Mouse (Mus musculus) cerebral cortex, adult 2 months (tissue): ENCODE measurements around the gene Lpar3.

Source experiments
- WGBS: fragments of 180-500 bp; shearing (Covaris S2); methylation state at CpG from one replicate; pipeline ENCODE4 v1.1.7; 2018; 5-methylcytosine and 5-hydroxymethylcytosine counted together

The Lpar3 gene

DNA sequence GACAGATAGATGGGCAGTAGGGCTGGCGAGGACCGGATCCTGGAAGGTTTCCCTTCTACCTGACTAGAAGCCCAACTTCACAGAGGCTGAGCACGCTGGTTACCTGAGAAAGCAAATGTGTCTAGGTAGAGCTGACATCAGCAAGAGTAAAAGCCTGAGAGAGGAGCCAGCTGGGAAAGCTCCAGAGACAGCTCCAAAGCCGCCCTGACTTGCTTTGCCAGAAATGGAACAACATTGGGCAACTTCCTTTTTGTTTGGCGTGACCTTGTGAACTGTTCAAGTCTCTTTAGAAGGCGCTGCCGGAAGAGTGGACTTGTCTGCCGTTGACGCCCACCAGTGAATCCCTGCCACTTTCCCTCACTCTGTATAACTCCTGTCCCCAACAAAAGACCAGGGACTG, 39.4 kb downstream of the Lpar3 start:
- WGBS, result 87% methylated on average over 9 of the region's 9 CpGs

DNA sequence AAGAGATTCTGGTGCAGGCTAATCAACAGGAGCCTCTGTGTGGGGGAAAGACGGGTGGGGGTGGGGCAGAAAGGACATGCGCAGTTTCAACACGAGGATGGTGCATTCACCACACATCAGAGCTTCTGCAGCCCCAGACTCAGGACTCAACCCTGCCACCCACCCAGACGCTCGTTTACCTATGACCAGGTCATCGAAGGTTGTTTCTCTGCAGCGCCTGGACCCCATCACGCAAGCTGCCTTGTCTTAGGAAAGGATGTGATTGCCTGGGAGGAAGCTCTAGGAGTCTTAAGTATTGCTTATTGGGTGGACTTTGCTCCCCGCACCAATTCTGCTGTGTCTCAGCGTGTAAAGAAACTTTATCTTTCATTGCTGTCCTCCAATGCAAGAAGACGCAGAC, 40.1 kb downstream of the Lpar3 start:
- WGBS, result 93% methylated on average over 11 of the region's 11 CpGs

GRCm38 (mm10) chr3:146262536-146262935, 41.8 kb downstream of the Lpar3 start:
- 28% methylated on average over 1 of the region's 1 CpGs for WGBS

GRCm38 (mm10) chr3:146264146-146264545, 43.4 kb downstream of the Lpar3 start:
- WGBS, result 96% methylated on average over 10 of the region's 10 CpGs

DNA sequence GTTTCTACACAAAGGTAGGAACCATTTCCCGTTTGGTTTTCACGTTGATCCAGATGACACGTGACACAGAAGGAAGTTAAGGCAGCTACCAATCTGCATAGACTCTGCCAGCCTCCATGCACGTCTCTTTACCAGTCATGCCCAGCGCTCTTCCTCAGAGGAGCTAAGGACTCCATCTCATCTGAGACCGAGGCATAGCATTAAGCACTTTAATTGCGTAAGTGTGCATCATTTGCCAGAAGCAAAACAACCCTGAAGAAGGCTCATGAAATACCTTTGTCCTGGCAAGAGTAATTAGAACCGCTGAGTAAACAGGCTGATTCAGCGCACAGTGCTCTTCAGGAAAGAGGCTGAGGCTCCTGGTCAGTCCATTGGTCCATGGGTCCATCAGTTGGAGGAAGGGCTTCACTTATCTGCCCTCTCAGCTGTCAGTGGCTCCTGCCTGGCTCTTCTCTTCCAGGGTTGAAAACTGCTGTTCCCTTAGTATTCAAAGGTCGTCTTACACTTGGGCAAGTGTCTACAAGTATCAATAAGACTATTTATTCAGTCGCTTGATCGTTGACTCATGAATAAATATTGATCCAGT, 44.9 kb downstream of the Lpar3 start:
- 75% methylated on average over 12 of the region's 12 CpGs for WGBS

GRCm38 (mm10) chr3:146268024-146268801, 47.5 kb downstream of the Lpar3 start:
- WGBS, result 58% methylated on average over 14 of the region's 14 CpGs

DNA sequence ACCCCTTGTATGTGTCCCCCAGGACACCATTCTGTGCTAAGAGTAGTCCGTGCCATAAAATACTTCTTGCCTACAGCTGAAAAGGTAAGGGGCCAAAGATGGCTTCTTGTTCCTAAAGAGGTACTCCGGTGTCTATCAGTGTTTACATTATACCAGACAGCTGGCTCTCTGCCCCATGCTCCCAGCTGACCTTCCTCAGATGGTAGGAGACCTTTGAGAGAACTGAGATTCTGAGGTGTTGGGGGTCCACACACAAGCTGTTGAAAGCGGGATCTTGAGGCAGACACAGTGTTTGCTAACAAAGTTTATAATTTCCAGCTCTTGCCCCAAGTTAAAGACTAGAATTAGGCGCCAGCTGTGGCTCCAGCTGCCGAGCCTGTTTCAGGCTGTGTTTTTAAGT, 53.7 kb downstream of the Lpar3 start:
- 71% methylated on average over 5 of the region's 5 CpGs for WGBS

DNA sequence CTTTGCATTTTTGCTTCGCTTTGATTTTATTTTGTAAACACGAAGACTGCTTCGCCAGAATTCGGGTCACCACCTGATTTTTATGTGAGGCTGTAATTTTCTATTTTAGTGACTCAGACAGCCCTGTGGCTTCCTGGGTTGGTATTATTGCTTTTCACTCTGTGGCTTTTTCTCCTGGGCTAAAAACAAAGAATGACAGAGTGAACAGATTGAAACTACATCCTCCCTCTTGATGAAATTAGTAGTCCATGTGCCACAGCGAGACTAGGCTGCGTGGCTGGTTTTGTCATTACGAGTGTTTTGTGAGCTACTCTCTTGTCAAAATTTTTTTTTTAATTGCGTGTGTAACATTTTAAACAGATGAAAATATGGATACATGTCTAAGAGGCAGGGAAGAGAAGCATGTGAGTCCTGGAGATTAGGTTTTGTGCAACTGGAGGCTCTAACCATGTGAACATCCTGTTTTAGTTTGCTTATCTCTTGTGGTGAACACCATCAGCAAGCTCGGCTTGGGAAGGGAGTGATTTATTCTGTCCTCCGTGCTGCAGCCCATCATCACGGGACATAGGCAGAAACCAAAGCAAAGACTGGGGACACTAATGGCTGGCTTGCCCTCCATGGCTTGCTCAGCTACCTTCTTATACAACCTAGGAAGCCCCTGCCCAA, 54.7 kb downstream of the Lpar3 start:
- WGBS, result 59% methylated on average over 11 of the region's 11 CpGs

- WGBS, result 54% methylated on average over 4 of the region's 4 CpGs
Measured at GRCm38 (mm10) chr3:146276026-146276409, 55.3 kb downstream of the Lpar3 start.

DNA sequence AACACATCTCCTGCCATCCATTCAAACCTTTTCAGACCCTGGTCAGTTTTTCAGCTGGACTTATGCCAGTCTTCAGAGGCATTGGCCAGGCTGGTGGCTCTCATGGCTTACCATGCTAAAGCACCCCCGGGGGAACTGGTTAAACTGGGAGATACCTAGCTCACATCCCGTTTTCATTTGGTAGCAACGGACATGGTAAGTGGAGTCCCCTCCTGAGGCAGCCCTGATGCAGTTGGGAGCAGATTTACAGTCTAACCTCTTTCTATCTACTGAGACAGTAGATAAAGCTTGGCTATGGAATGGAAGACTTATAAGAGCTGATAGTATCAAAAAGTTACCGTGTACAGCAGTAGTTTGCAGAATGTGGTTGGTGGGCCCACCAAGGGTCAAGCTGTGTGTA, 56.2 kb downstream of the Lpar3 start:
- 94% methylated on average over 4 of the region's 4 CpGs for WGBS

GRCm38 (mm10) chr3:146277456-146277855, 56.7 kb downstream of the Lpar3 start:
- WGBS, result 58% methylated on average over 11 of the region's 11 CpGs

DNA sequence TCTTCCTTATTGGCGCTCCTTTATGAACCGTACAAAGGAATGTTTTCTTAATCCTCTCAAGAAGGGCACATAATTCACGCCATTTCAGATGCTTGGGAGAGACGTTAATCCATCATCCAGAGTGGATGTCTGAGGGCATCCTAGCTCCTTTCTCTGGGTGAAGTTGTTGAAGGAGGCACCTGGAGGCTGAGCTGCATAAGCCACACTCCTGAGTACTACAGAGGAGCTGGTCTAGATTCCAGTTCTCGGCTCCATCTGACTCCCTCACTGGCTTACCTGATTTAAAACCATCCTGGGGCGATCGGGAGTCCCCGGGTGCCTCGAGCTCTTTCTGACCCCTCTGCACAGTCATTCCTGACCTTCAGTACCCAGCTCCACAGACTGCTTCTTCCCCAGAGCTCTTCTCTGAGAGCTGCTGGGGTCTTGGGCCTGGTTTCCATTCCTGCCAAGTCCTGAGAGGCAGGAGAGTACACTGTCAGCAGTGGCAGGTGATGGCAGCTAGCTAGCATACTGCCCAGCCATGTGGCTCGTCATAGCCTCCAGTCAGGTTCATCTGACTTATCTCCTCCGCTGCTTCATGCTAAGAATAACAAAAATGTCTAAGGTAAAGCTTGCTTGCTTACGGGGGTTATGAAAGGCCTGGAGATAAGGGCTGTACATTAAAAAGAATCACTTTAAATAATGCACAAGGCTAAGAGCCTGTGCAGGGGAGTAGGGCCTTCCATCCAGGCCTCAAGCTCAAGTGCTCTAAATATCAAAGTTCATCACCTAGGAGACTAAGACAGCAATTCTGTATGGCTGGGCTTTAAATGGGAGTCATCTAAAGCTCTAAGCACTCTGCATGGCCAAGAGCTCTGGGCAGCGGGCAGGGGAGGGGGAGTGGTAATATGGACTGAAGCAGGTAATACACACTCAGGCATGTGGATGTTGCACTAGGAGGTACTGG, 57.7 kb downstream of the Lpar3 start:
- WGBS, result 86% methylated on average over 13 of the region's 13 CpGs

GRCm38 (mm10) chr3:146283732-146284361, 63.1 kb downstream of the Lpar3 start:
- 57% methylated on average over 3 of the region's 3 CpGs for WGBS

GRCm38 (mm10) chr3:146286118-146286517, 65.4 kb downstream of the Lpar3 start:
- 33% methylated on average over 4 of the region's 4 CpGs for WGBS

DNA sequence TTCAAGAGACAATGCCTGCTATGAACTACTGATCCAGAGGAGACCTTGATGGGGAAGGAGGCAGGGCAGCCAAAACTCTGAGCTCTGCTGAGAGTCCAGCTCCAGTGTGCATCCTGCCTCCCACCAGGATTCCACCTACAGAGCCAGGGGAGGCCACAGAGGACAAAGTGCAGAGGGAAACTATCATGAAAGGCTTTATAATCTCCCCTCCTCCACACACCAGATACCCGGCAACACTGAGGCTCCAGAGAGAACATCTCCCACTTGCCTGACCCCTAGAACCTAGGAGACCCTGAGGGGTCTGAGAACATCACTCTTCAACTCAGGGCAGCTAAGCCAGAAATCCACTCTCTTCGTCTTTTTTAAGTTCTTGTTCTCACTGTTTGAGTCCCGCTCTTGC, 71.2 kb downstream of the Lpar3 start:
- WGBS, result 86% methylated on average over 3 of the region's 3 CpGs

- 87% methylated on average over 5 of the region's 5 CpGs for WGBS
Measured at GRCm38 (mm10) chr3:146292515-146292914, 71.8 kb downstream of the Lpar3 start.

DNA sequence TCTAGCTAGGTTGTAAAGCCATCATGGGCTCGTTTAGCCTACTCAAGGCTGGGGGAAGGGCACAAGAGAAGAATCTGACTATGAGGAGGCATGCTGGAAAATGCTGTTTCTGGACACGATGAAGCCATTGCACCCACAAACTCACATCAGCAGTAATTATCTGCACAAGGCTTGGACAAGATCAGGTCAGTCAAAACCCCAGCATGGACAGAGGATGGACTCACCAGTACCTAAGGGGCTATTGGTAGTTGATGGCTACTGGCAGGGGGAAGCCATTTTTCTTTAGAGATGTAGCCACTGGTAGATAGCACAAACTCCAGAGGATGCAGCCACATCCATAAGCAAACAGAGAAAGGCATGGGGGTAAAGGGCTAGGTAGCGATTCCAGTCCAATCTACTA, 81.7 kb downstream of the Lpar3 start:
- 88% methylated on average over 3 of the region's 3 CpGs for WGBS

DNA sequence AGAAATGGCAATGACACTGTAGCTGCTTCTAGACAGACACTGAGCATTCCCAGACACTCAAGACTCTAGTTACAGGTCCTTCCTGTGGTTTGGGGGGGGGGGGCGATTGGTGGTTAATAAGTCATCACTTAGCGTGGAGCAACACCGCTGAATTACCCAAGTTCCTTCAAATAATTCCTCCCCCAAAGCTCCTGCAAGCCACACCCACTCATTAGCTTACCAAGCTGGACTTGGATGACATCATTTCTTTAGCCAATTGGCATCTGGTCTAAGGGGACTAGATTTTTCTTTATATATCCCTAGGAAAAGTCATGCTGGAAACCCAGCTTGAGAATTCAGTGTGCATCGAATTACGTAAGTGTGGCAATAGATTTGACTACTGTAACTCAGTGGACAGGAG, 82.4 kb downstream of the Lpar3 start:
- 68% methylated on average over 5 of the region's 5 CpGs for WGBS

- 89% methylated on average over 21 of the region's 21 CpGs for WGBS
Measured at GRCm38 (mm10) chr3:146304556-146305405, 84.0 kb downstream of the Lpar3 start.

DNA sequence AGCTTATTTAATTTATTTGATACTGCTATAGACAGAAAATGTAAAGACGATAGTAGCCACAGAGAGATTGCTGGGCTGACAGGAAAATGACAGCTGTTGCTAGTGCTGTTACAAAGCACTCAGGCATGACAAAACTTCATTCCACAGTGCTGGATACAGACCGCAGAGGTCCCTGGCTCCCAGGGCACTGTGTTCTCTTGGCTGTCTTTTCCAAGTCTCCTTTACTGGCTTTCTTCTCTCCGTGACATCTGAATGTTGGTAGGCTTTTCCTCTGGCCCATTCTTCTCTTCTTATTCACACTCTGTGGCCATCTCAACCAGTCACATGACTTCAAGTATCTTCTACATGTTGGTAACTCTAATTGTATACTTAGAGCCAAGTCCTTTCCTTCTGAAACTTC, 86.6 kb downstream of the Lpar3 start:
- WGBS, result 79% methylated on average over 3 of the region's 3 CpGs
